Mouse (Mus musculus) testis, adult 2 months (tissue): ENCODE results near the gene Snx8.

Experiments used
- CTCF ChIP-seq: fragments of 200-500 bp; IDR thresholded peaks from 2 replicates; pipeline ENCODE4 v1.5.1; 2012; ENCODE audit warnings: low read depth, mild to moderate bottlenecking, inconsistent platforms, low read length, moderate library complexity; ENCODE audit not compliant: control insufficient read depth, insufficient read depth, insufficient replicate concordance
- POLR2A ChIP-seq: fragments of 200-500 bp; IDR thresholded peaks from 2 replicates; pipeline ENCODE4 v1.6.1; 2012; ENCODE audit warnings: low read depth, mild to moderate bottlenecking, inconsistent platforms, low read length, moderate library complexity; ENCODE audit not compliant: control insufficient read depth

- TF ChIP-seq CTCF (no peak), POLR2A (no peak)
Observed at GRCm38 (mm10) chr5:140298291-140298690, 90.8 kb downstream of the Snx8 start.
